Mouse (Mus musculus) pancreas, adult 10 weeks (tissue): ENCODE measurements around the gene Ppm1m. TPM values are rescaled to one million over a fixed set of nuclear protein-coding genes. Genes with fewer than 3 reads are reported as not detected.

Experiments
- polyA plus RNA-seq: library from polyadenylated mRNA; stranded (reverse); fragments of 350-450 nt; fragmentation: Illumina TruSeq; extraction: RNeasy Lipid Tissue Mini Kit (QIAGEN cat#74804); gene quantifications from one replicate; pipeline ENCODE4 v1.2.3, GENCODE M21; 2015; ENCODE audit warnings: low read depth, low replicate concordance; ENCODE audit not compliant: insufficient read depth

Ppm1m gene
- 10.4 TPM for polyA plus RNA-seq

DNA sequence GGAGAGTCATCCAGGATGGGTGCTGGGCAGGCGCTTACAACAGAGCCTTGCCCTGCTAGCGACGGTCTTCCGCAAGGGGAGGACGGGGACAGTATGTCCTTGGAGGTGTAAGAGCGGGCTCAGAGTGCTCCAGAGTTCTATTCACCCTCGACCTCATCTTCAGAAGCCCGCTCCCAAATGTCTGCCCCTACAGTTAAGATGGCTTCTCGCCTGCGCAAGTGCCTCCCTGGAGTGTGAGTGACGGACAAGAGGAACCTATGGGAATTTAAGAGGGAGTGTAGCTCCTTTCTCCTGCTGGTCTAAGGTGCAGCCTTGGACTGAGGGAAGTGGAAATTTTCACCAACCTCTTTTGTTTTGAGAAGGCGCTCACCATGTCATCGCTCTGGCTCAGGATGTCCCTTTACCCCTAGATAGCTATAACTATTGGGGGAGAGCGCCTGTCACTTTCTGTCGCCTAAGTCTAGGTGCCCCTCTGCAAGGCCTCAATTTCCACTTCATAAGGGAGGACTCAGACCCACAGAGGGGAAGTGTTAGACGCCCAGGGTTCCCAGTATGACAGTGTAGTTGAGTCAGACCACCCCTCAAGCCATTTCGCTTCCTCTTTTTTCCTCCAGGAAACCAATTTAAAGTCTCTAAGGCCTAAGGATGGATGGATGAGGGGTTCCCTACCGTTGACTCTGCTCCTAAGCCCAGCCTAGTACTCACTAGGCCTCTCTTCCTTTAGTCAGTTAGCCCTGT is at the start of gene Ppm1m:
Gene Ppm1m (minus strand): TSS at position 212 of the 738 bp plus-strand sequence.

DNA sequence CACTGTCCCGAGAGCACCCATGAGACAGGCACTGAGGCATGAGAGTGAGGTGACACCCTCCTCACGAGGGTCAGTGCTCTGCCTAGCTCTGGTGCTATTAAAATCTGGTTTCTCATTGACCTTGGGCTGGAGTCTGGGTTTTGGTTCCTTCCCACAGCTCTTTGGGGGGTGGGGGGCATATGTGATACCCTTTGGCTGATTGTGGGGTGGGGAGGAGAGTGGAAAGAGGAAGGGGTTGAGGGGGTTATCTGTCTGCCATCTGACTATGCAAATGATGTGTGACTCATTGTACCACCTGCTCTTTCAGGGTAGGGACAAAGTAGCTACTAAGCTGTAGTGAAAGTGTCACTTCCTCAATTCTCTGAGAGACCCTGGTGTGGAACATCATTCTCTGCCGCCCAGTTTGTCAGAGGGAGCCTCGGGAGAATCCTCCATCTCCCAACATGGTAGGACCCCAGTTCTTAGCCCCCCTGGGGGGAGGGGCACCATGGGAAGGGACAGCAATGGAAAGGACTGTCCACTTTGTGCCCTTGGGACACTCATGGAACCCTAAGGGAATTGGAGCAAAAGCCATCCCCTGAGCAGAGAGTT is 22.8 kb upstream of the Ppm1m start, which contains the start of gene Tlr9:
Gene Tlr9 (plus strand): TSS at position 338 of the 591 bp plus-strand sequence.

DNA sequence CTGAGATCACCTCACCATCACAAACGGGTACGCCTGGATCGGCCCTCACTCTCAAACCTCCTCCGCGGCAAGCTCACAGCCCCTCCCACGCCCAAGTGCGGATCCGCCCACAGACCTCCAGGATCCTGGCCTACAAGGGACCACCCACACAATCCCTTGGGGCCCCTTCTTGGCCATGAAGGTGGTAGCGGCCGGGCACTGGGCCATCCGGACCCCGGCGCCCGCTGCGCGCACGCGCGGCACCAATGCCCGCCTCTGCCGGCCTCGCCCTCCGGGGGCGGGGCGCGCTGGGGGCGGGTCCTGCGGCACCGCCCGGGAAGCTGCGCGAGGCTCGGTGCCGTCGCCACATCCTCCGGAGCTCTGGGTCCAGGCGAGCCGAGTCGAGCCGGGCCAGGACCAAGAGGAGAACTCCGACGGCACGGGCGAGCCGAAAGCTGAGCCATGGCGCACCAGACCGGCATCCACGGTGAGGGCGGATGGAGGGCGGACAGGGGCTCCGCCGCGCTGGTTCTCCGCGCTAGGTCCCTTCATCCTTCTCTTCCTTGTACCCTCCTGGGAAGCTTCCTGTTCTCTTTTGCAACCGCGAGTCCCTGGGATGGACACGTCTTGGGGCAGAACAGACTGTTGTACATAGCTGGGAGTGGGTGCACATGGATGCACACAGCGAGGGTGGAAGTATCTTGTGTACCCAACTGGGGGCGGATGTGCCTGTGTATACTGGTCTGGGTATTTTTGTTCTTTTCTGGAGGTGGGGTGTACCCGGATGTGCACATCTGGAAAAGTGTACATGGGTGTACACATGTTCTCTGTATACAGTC is 3.5 kb upstream of the Ppm1m start, which contains the start of gene Twf2:
Gene Twf2 (plus strand): TSS at position 290 of the 818 bp plus-strand sequence.

DNA sequence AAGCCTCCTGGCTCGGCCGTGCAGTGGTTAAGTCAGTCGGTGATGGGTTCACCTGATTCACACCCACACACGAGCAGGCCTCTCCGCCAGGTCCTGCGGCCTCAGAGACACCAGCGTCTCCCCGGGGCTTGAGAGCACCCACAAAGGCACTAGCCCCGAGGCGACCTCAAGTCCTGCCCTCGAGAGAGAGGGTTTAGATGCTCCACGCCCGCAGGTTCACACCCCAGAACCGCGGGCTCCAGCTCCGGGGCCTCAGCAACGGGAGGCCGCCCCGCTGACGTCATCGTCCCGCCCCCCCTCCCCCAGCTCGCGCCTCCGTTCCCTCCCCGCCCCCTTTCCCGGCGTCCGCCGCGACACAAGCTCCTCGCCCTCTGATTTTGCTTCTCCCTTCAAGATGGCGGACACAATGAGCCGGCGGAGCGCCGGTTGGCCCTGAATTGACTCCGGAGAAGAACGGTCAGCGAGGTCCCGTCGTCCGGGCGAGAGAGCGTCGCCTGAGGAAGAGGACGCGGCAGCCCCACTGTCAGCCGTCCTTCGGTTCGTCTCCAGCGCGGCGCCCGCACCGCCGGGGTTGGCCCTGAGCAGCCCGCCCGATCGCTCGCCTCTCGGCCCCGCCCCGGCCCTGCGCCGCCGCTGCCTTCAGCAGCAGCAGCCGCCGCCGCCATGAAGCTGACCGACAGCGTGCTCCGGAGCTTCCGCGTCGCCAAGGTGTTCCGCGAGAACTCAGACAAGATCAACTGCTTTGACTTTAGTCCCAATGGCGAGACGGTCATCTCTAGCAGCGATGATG is 28.8 kb downstream of the Ppm1m start, which contains the start of gene Wdr82:
Gene Wdr82 (plus strand): TSS at position 373 of the 790 bp plus-strand sequence.

DNA sequence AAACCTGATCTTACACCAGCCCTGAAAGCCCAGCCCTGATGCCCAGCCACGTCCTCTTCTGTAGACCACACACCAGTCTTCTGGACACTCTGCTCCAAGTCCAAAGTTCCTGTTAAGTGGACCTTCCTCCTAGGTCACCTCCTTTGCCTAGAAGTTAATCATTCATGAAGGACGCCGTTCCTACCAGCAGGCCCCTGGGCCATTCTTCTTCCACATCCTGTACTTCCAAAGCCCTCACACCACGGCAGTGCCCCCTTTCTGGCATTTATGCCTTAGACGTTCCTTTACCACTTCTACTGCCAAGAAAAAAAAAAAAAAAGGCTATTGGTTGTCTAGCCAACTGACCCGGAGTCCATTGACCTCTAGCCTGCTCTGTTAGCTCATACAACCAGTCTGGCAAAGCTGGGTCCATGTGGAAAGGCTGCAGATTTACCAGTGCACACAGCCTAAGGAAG is 41.5 kb downstream of the Ppm1m start, which contains the start of gene Glyctk:
Gene Glyctk (minus strand): TSS at position 102 of the 455 bp plus-strand sequence.

Other genes starting within 250 kb of the Ppm1m start
- 1.6 TPM for gene Col6a5, start 239.1 kb downstream of the Ppm1m start, polyA plus RNA-seq
- gene Col6a4, start 103.0 kb downstream of the Ppm1m start, polyA plus RNA-seq, result not detected
- gene Glyctk, start 41.6 kb downstream of the Ppm1m start, polyA plus RNA-seq, result not detected
- gene Wdr82, start 28.8 kb downstream of the Ppm1m start, polyA plus RNA-seq, result 8.1 TPM
- 7.6 TPM for gene Twf2, start 3.4 kb upstream of the Ppm1m start, polyA plus RNA-seq
- gene Tlr9, start 22.9 kb upstream of the Ppm1m start, polyA plus RNA-seq, result not detected
- 11.3 TPM for gene Alas1, start 48.9 kb upstream of the Ppm1m start, polyA plus RNA-seq
- 1.6 TPM for gene Poc1a, start 81.3 kb upstream of the Ppm1m start, polyA plus RNA-seq
- gene Dusp7, start 168.9 kb upstream of the Ppm1m start, polyA plus RNA-seq, result 6.9 TPM
- gene Rpl29, start 229.7 kb upstream of the Ppm1m start, polyA plus RNA-seq, result 331 TPM
- gene Acy1, start 238.6 kb upstream of the Ppm1m start, polyA plus RNA-seq, result 5.6 TPM
- 17.9 TPM for gene Abhd14b, start 247.7 kb upstream of the Ppm1m start, polyA plus RNA-seq
- gene Abhd14a, start 247.9 kb upstream of the Ppm1m start, polyA plus RNA-seq, result 9.6 TPM